Mouse (Mus musculus) kidney, embryonic 15.5 days (tissue): ENCODE measurements around the gene Cisd1. TPM values are rescaled to one million over a fixed set of nuclear protein-coding genes. Genes with fewer than 3 reads are reported as not detected.
A peak's percentile ranks its signal among the peaks of the same experiment; 100 is the strongest.

Experiments used
- ATAC-seq: fragments of 200-750 bp; cut with Nextera tagmentation; replicated peaks from 2 replicates; pipeline ENCODE4 v1.8.0; 2017; ENCODE audit warnings: moderate TSS enrichment; ENCODE audit not compliant: low FRiP score
- H3K27ac ChIP-seq: fragments of 300-500 bp; sonication (generic); 2 replicates; pipeline ENCODE4 v1.5.1; 2015; ENCODE audit warnings: mild to moderate bottlenecking, inconsistent platforms
- H3K27me3 ChIP-seq: fragments of 300-500 bp; sonication (generic); 2 replicates; pipeline ENCODE4 v1.6.1; 2015; ENCODE audit warnings: inconsistent platforms
- H3K36me3 ChIP-seq: fragments of 300-500 bp; sonication (generic); 2 replicates; pipeline ENCODE4 v1.6.1; 2015; ENCODE audit warnings: inconsistent platforms
- H3K4me1 ChIP-seq: fragments of 300-500 bp; sonication (generic); 2 replicates; pipeline ENCODE4 v1.6.1; 2015; ENCODE audit warnings: inconsistent platforms
- H3K4me2 ChIP-seq: fragments of 300-500 bp; sonication (generic); 2 replicates; pipeline ENCODE4 v1.6.1; 2015; ENCODE audit warnings: moderate library complexity, mild to moderate bottlenecking, inconsistent platforms
- H3K4me3 ChIP-seq: fragments of 300-500 bp; sonication (generic); replicated peaks from 2 replicates; pipeline ENCODE4 v1.5.1; 2015; ENCODE audit warnings: mild to moderate bottlenecking, inconsistent platforms
- H3K9ac ChIP-seq: fragments of 300-500 bp; sonication (generic); 2 replicates; pipeline ENCODE4 v1.6.1; 2015; ENCODE audit warnings: mild to moderate bottlenecking, inconsistent platforms
- H3K9me3 ChIP-seq: fragments of 300-500 bp; sonication (generic); replicated peaks from 2 replicates; pipeline ENCODE4 v1.6.1; 2016; ENCODE audit warnings: inconsistent platforms
- WGBS: fragments of 180-500 bp; shearing (Covaris S2); methylation state at CpG from one replicate; pipeline ENCODE4 v1.1.7; 2015; ENCODE audit warnings: mixed read lengths; 5-methylcytosine and 5-hydroxymethylcytosine counted together
- polyA plus RNA-seq: library from polyadenylated mRNA; unstranded; fragments of >200 nt; fragmentation: Nextera tagmentation; extraction: Ambion mirVana; gene quantifications from 2 replicates; pipeline ENCODE4 v1.2.1, GENCODE M21; 2015

Gene Cisd1
- polyA plus RNA-seq, 1 experiment from 2014 or later, result 131 TPM

DNA sequence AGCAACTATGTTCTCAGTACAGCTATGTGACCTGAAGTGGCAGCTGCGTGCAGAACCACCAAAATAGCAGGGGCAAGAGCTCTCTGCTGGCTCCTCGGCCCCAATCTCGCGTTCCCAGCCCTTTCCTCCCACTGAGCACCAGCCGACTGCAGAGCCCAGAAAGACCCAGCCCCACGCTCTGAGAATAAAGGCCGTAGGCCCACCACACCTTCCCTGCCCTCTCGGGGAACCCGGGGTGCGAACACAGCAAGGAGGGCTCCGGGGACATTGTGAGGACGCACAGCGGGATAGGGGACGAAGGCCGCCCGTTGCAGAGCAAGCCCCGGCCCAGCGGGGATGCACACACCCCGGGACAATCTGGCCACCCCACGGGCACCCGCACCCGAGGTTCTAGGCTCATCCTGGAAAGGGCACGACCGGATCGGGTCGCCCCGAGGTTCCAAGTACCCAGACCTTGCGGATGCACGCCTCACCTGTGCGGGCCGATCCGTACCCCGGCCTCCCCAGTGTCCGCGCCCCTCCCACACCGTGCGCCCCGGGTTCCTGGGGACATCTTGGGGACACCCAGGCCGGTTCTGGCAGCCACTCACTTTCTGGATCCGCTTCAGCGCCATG lies 60.1 kb downstream of the Cisd1 start:
- peak overlapping the region; percentile 81 for H3K4me3 ChIP-seq
- ATAC-seq, result peak; percentile 79
- H3K9ac ChIP-seq, result peak overlapping the region; percentile 89
- no peaks in the 10 kb centered on the region for H3K36me3 ChIP-seq
- WGBS, result under 1% methylated on average over 41 of the region's 41 CpGs
- peak overlapping the region; percentile 18 for H3K27ac ChIP-seq
- peak overlapping the region; percentile 65 for H3K4me2 ChIP-seq
- peaks cover 25% of the 10 kb centered on the region for H3K4me1 ChIP-seq
- H3K9me3 ChIP-seq, result no peaks in the 10 kb centered on the region
- H3K27me3 ChIP-seq, result peaks cover 6% of the 10 kb centered on the region

DNA sequence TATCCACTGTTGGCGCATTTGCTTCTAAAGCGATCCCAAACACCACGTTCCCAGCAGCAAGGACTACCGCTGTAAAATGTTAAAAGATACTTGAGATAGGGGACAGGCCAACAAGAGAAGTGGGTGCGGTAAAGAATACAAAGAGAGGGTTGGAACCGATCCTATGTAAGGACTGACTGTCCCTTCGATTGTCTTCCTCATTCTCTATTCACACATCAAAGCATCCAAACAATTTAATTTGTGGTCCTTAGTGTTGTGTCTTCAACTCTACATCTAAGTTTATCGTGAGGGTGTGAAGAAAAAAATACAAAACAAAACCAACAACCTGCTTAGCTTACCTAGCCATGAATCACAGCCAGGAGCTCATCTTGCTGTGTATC lies 60.6 kb downstream of the Cisd1 start:
- Histone ChIP-seq H3K9me3 (no peaks in the 10 kb centered on the region), H3K27ac (peak overlapping the region; percentile 18; the same call in 1 of the 2 replicates), H3K27me3 (peaks cover 6% of the 10 kb centered on the region), H3K9ac (peak overlapping the region; percentile 89), H3K4me1 (peaks cover 25% of the 10 kb centered on the region), H3K36me3 (no peaks in the 10 kb centered on the region), H3K4me3 (peak overlapping the region; percentile 81), H3K4me2 (peak overlapping the region; percentile 65)
- no peak for ATAC-seq
- WGBS, result 9% methylated on average over 8 of the region's 8 CpGs

Other genes starting within 250 kb of the Cisd1 start
- 39.4 and 40.3 TPM in 2 replicates for gene Bicc1, start 185.3 kb downstream of the Cisd1 start, polyA plus RNA-seq
- gene Tfam, start 106.7 kb downstream of the Cisd1 start, polyA plus RNA-seq, result 82.9 and 87.4 TPM in 2 replicates
- 60.5 and 62.8 TPM in 2 replicates for gene Ube2d1, start 59.7 kb downstream of the Cisd1 start, polyA plus RNA-seq
- 14.3 and 18.6 TPM in 2 replicates for gene Ipmk, start 2.8 kb upstream of the Cisd1 start, polyA plus RNA-seq